In the genomic region with DNA sequence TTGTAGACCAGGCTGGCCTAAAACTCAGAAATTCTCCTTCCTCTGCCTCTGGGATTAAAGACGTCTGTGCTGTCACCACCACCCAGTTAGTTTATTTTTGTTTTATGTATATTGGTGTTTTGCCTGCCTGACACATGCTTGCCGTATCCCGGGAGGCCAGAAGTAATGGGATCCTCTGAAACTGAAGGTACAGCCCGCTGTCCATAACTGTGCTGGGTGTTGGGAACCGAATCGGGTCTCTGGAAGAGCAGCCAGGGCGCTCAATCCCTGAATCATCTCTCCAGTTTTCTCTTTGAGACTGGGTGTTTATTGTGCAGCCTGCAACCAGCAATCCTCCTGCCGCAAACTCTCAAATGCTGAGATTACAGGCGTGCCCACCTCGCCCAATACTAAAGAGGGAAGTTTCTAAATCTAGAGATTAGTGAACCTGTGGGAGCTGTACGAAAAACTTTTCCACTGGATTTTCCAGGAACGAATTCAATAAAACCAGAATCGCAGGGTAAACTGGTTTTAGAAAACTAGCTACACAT, we compare ENCODE assay signal across 8 mouse cellular contexts. TPM values are rescaled to one million over a fixed set of nuclear protein-coding genes. Genes with fewer than 3 reads are reported as not detected.
DNase-seq lines count a peak whose midpoint lies in the region; ATAC-seq and TF ChIP-seq lines count a peak whose summit lies in the region.

No protein-coding gene starts in this region.

- H3K27me3 ChIP-seq in limb, embryonic 14.5 days (ENCODE audit: control insufficient read depth, insufficient read depth, low read length), result no peaks in the 10 kb centered on the region
- H3K27me3 ChIP-seq in neural tube, embryonic 15.5 days (replicated peaks), result no peaks in the 10 kb centered on the region

- intact Hi-C loops in heart, postnatal 14 days (cut with DNase I), result loop anchor here (2.0 kb wide), 1 partner anchor 44 kb away; a partner anchor contains a TSS
- intact Hi-C loops in left cerebral cortex, postnatal 14 days (cut with DNase I), result loop anchor here (5.0 kb wide), 2 partner anchors 35 to 50 kb away; a partner anchor contains a TSS

- no peak for ATAC-seq in limb, embryonic 14.5 days (ENCODE audit: low FRiP score, low read depth)
- no peak for ATAC-seq in neural tube, embryonic 15.5 days (ENCODE audit: low FRiP score)

- TF ChIP-seq POLR2A in limb, embryonic 14.5 days (IDR thresholded peaks at IDR 0.05; ENCODE audit: borderline replicate concordance, extremely low read depth, insufficient read depth, insufficient read length), result no peak

- peak overlapping the region; percentile 88 for H3K9ac ChIP-seq in limb, embryonic 14.5 days (ENCODE audit: low read depth, low read length, severe bottlenecking)
- peak overlapping the region; percentile 61 for H3K9ac ChIP-seq in neural tube, embryonic 15.5 days (replicated peaks)

- 4% methylated on average over 13 of the region's 13 CpGs for WGBS in limb, embryonic 14.5 days
- 6% methylated on average over 13 of the region's 13 CpGs for WGBS in neural tube, embryonic 15.5 days

- no peaks in the 10 kb centered on the region for H3K9me3 ChIP-seq in limb, embryonic 14.5 days (ENCODE audit: control insufficient read depth, low read length)
- no peaks in the 10 kb centered on the region for H3K9me3 ChIP-seq in neural tube, embryonic 15.5 days (replicated peaks)

- H3K27ac ChIP-seq in limb, embryonic 14.5 days (replicated peaks; ENCODE audit: low read depth, low read length), result peak overlapping the region; percentile 100
- H3K27ac ChIP-seq in neural tube, embryonic 15.5 days (replicated peaks), result peak overlapping the region; percentile 98

- DNase-seq in cerebellum, adult 11 months, result peak; percentile 27
- no peak for DNase-seq in cerebellum, postnatal 4 days (ENCODE audit: low spot score in 2 of 2)
- peak; percentile 14 to 42 for DNase-seq in urinary bladder, postnatal 36 days (ENCODE audit: low spot score in 2 of 2)
- DNase-seq in urinary bladder, adult 2 months (ENCODE audit: low spot score), result no peak
- peak; percentile 33 to 38 for DNase-seq in heart, postnatal 14 days
- DNase-seq in limb, embryonic 14.5 days (ENCODE audit: low spot score), result peak; percentile 75
- no peak for DNase-seq in left cerebral cortex, postnatal 14 days (ENCODE audit: low spot score in 2 of 2)

- H3K36me3 ChIP-seq in limb, embryonic 14.5 days (ENCODE audit: control insufficient read depth, insufficient read depth, low read length), result peaks cover 3% of the 10 kb centered on the region; the same call in 1 of the 2 replicates
- no peaks in the 10 kb centered on the region for H3K36me3 ChIP-seq in neural tube, embryonic 15.5 days

- peaks cover 8% of the 10 kb centered on the region for H3K4me1 ChIP-seq in limb, embryonic 14.5 days (ENCODE audit: control insufficient read depth, insufficient read depth, low read length)
- H3K4me1 ChIP-seq in neural tube, embryonic 15.5 days, result peaks cover 26% of the 10 kb centered on the region

- H3K4me2 ChIP-seq in limb, embryonic 14.5 days (replicated peaks; ENCODE audit: low read depth, low read length, severe bottlenecking), result peak overlapping the region; percentile 52
- H3K4me2 ChIP-seq in neural tube, embryonic 15.5 days, result peak overlapping the region; percentile 66

- peak overlapping the region; percentile 69 for H3K4me3 ChIP-seq in limb, embryonic 14.5 days (replicated peaks; ENCODE audit: low read length)
- peak overlapping the region; percentile 65 for H3K4me3 ChIP-seq in neural tube, embryonic 15.5 days (replicated peaks)

RNA-seq across cellular contexts. Expression of a gene that starts 0.4 kb away (rescaled TPM):
- 7.2 and 8.8 TPM in 2 replicates for polyA plus RNA-seq in urinary bladder, adult 2 months (2012; rRNA removed)
- total RNA-seq in heart, postnatal 14 days (2021), result 10 to 100 TPM in 1 of 2 experiments, 1 to 10 TPM in 1; 9.6 to 13.1 TPM
- 8.1 and 17.1 TPM in 2 replicates for polyA plus RNA-seq in limb, embryonic 14.5 days (2012; rRNA removed)
- 10.7 and 12.2 TPM in 2 replicates for polyA plus RNA-seq in limb, embryonic 14.5 days (2014; fragmentation: Nextera tagmentation; extraction: Ambion mirVana)
- polyA plus RNA-seq in neural tube, embryonic 15.5 days (2015; fragmentation: Nextera tagmentation; extraction: Ambion mirVana), result 20.7 and 22.2 TPM in 2 replicates
- total RNA-seq in left cerebral cortex, postnatal 14 days (2021), result 10 to 100 TPM; 20.9 to 24.2 TPM

RNA-seq across cellular contexts. Expression of a gene that starts 4.3 kb away (rescaled TPM):
- 18.7 and 20.3 TPM in 2 replicates for polyA plus RNA-seq in urinary bladder, adult 2 months (2012; rRNA removed)
- 1 to 10 TPM; 8.8 to 9.5 TPM for total RNA-seq in heart, postnatal 14 days (2021)
- polyA plus RNA-seq in limb, embryonic 14.5 days (2012; rRNA removed), result 34.7 and 36.3 TPM in 2 replicates
- 36.9 and 39.2 TPM in 2 replicates for polyA plus RNA-seq in limb, embryonic 14.5 days (2014; fragmentation: Nextera tagmentation; extraction: Ambion mirVana)
- 27.5 and 32.0 TPM in 2 replicates for polyA plus RNA-seq in neural tube, embryonic 15.5 days (2015; fragmentation: Nextera tagmentation; extraction: Ambion mirVana)
- total RNA-seq in left cerebral cortex, postnatal 14 days (2021), result 10 to 100 TPM; 24.7 to 25.8 TPM

RNA-seq across cellular contexts. Expression of a gene that starts 42.8 kb away (rescaled TPM):
- 53.7 and 62.0 TPM in 2 replicates for polyA plus RNA-seq in urinary bladder, adult 2 months (2012; rRNA removed)
- total RNA-seq in heart, postnatal 14 days (2021), result 100 to 1,000 TPM; 161 to 185 TPM
- polyA plus RNA-seq in limb, embryonic 14.5 days (2012; rRNA removed), result 96.7 and 101 TPM in 2 replicates
- 70.9 and 91.4 TPM in 2 replicates for polyA plus RNA-seq in limb, embryonic 14.5 days (2014; fragmentation: Nextera tagmentation; extraction: Ambion mirVana)
- polyA plus RNA-seq in neural tube, embryonic 15.5 days (2015; fragmentation: Nextera tagmentation; extraction: Ambion mirVana), result 29.3 and 30.8 TPM in 2 replicates
- total RNA-seq in left cerebral cortex, postnatal 14 days (2021), result 10 to 100 TPM; 44.3 to 48.7 TPM

RNA-seq across cellular contexts. Expression of a gene that starts 48.7 kb away (rescaled TPM):
- 17.7 and 24.6 TPM in 2 replicates for polyA plus RNA-seq in urinary bladder, adult 2 months (2012; rRNA removed)
- total RNA-seq in heart, postnatal 14 days (2021), result 100 to 1,000 TPM; 167 to 179 TPM
- polyA plus RNA-seq in limb, embryonic 14.5 days (2012; rRNA removed), result 17.8 and 22.4 TPM in 2 replicates
- polyA plus RNA-seq in limb, embryonic 14.5 days (2014; fragmentation: Nextera tagmentation; extraction: Ambion mirVana), result 23.2 and 28.0 TPM in 2 replicates
- 14.3 and 14.6 TPM in 2 replicates for polyA plus RNA-seq in neural tube, embryonic 15.5 days (2015; fragmentation: Nextera tagmentation; extraction: Ambion mirVana)
- total RNA-seq in left cerebral cortex, postnatal 14 days (2021), result 10 to 100 TPM; 42.5 to 57.5 TPM

RNA-seq across cellular contexts. Expression of a gene that starts 56.7 kb away (rescaled TPM):
- 30.6 and 35.2 TPM in 2 replicates for polyA plus RNA-seq in urinary bladder, adult 2 months (2012; rRNA removed)
- total RNA-seq in heart, postnatal 14 days (2021), result 10 to 100 TPM; 66.7 to 70.9 TPM
- polyA plus RNA-seq in limb, embryonic 14.5 days (2012; rRNA removed), result 43.0 and 45.9 TPM in 2 replicates
- 65.1 and 76.3 TPM in 2 replicates for polyA plus RNA-seq in limb, embryonic 14.5 days (2014; fragmentation: Nextera tagmentation; extraction: Ambion mirVana)
- 85.9 and 87.2 TPM in 2 replicates for polyA plus RNA-seq in neural tube, embryonic 15.5 days (2015; fragmentation: Nextera tagmentation; extraction: Ambion mirVana)
- 100 to 1,000 TPM; 139 to 153 TPM for total RNA-seq in left cerebral cortex, postnatal 14 days (2021)

Comparison
In these comparisons a context has a peak if more than half of its experiments do, and no peak if none do; other contexts are left out.
1. DNase-seq: peak in cerebellum, adult 11 months (single experiment), urinary bladder, postnatal 36 days (2 of 2), heart, postnatal 14 days (2 of 2) and limb, embryonic 14.5 days (single experiment); none in cerebellum, postnatal 4 days (0 of 2), urinary bladder, adult 2 months (single experiment) and left cerebral cortex, postnatal 14 days (0 of 2).